Mouse (Mus musculus): ENCODE results near the gene Bglap2. TPM values are rescaled to one million over a fixed set of nuclear protein-coding genes. Genes with fewer than 3 reads are reported as not detected.

Gene Bglap2
- total and polyA plus RNA-seq, 3 experiments = not detected

DNA sequence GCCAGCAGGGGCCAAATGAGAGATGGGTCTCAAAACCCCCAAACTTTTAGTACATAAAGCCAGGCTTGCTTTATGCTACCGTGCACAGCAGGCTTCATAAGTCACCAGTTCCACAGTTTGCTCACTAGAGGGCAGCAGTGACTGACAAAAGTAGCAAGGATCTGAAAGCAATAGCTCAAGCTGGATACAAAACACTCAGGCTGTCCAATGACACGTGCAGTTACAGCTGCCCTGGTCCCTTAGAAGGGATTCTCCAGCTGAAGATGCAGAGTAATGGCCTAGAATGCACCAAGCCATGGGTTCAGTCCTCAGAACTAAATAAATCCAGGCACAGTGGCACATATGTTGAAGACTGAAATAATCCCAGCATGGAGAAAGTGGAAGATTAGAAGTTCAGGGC lies 28.6 kb upstream of the Bglap2 start:
- Histone ChIP-seq H3K4me3 (replicated peaks in 1 of 3; ENCODE audit: low read depth in 2 of 3, low read length in 2 of 3, poor library complexity in 1 of 3) (no peak overlapping the region), H3K27me3 (replicated peaks) (no peaks in the 10 kb centered on the region), H3K9ac (ENCODE audit: insufficient read depth, low read depth) (no peak overlapping the region), H3K9me3 (replicated peaks; ENCODE audit: low read length) (no peaks in the 10 kb centered on the region), H3K36me3 (replicated peaks in 1 of 2; ENCODE audit: control insufficient read depth in 1 of 2, insufficient read depth in 1 of 2, low read length in 1 of 2) (peaks cover 12 to 56% of the 10 kb centered on the region in 2 experiments), H3K27ac (ENCODE audit: insufficient read depth, low read depth) (no peak overlapping the region), H3K79me2 (replicated peaks; ENCODE audit: control insufficient read depth, extremely low read depth, insufficient read depth, poor library complexity, severe bottlenecking) (peaks cover 25% of the 10 kb centered on the region; the same call in 1 of the 2 replicates), H3K4me2 (ENCODE audit: insufficient read depth, low read depth, poor library complexity, severe bottlenecking) (no peak overlapping the region), H3K4me1 (ENCODE audit: control insufficient read depth in 1 of 2, insufficient read depth in 2 of 2) (peaks cover 8 to 49% of the 10 kb centered on the region in 2 experiments)
- dilution Hi-C loops (cut with MboI; ENCODE audit: extremely low pct_ligation_motif_present, extremely low pct_unique_long_range_greater_than_20kb, low sequenced_read_pairs) (no loop called here), in situ Hi-C loops (cut with MboI; ENCODE audit: low pct_ligation_motif_present, low pct_unique_long_range_greater_than_20kb, low sequenced_read_pairs) (loop anchor here (5.0 kb wide), 2 partner anchors 55 to 115 kb away; partner anchors contain the start of gene Sema4a)
- DNase-seq (ENCODE audit: extremely low read depth) = peak; percentile 87
- TF ChIP-seq KAT2A (IDR thresholded peaks at IDR 0.05; ENCODE audit: insufficient replicate concordance, low read length) (no peak), BHLHE40 (IDR thresholded peaks at IDR 0.05; ENCODE audit: low read depth, low read length) (peak; percentile 88), ZKSCAN1 (IDR thresholded peaks at IDR 0.05; ENCODE audit: borderline replicate concordance, low read depth, low read length) (no peak), MYC (IDR thresholded peaks at IDR 0.05; ENCODE audit: low read depth, low read length) (peak; percentile 89), MXI1 (IDR thresholded peaks at IDR 0.05; ENCODE audit: low read depth, low read length) (peak; percentile 82), RAD21 (IDR thresholded peaks at IDR 0.05; ENCODE audit: low read depth, low read length) (peak; percentile 97), CTCF (conservative IDR thresholded peaks at IDR 0.05 in 1 of 2, IDR thresholded peaks at IDR 0.05 in 1 of 2; ENCODE audit: low read depth in 2 of 2, low read length in 2 of 2) (peak; percentile 82 to 97), SIN3A (IDR thresholded peaks at IDR 0.05; ENCODE audit: low read length) (peak; percentile 51; the same call in 1 of the 2 replicates), SMC3 (IDR thresholded peaks at IDR 0.05; ENCODE audit: low read depth, low read length) (peak; percentile 88), ZC3H11A (IDR thresholded peaks at IDR 0.05; ENCODE audit: low read depth, low read length) (peak; percentile 28; the same call in 1 of the 2 replicates), MEF2A (IDR thresholded peaks at IDR 0.05; ENCODE audit: borderline replicate concordance, low read depth, low read length) (no peak), MAX (IDR thresholded peaks at IDR 0.05; ENCODE audit: low read length) (peak; percentile 85), JUN (IDR thresholded peaks at IDR 0.05; ENCODE audit: insufficient read depth, low read depth, low read length) (no peak)

DNA sequence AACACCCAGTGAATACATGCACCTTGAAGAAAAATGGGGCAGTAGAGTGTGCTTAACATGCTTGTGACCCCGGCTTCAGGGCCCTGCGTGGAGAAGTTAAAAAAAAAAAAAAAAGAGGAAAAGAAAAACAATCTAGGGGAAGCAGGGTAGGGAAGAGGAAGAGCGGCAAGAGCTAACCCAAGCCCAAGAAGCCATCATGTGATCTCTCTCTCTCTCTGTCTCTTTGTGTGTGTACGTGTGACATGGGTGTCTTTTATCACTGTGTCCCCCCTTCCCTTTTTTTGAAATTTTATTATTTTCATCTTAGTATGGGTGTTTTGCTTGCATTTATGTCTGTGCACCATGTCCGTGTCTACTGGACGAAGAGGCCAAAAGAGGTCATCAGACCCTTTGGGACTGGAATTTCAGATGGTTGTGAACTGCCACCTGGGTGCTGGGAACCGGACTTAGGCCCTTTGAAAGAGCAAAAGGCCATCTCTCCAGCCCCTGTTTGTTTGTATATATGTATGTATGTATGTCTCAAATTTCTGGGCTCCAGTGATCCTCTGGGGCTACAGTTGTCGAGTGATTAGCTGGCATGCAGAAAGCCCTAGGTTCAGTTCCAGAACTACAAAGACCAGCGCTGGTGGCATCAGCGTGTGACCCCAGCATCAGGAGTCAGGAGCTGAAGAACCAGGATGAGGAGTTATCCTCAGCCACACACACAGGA lies 25.2 kb upstream of the Bglap2 start:
- no peak for DNase-seq (ENCODE audit: extremely low read depth)
- dilution Hi-C loops (cut with MboI; ENCODE audit: extremely low pct_ligation_motif_present, extremely low pct_unique_long_range_greater_than_20kb, low sequenced_read_pairs) = no loop called here
- H3K36me3 ChIP-seq (replicated peaks in 1 of 2; ENCODE audit: control insufficient read depth in 1 of 2, insufficient read depth in 1 of 2, low read length in 1 of 2) = peaks cover 15 to 69% of the 10 kb centered on the region in 2 experiments

More for the DNA sequence above, 25.2 kb upstream of the Bglap2 start:
- Histone ChIP-seq H3K4me1 (ENCODE audit: control insufficient read depth in 1 of 2, insufficient read depth in 2 of 2) (peaks cover 7 to 37% of the 10 kb centered on the region in 2 experiments), H3K9ac (ENCODE audit: insufficient read depth, low read depth) (no peak overlapping the region), H3K79me2 (replicated peaks; ENCODE audit: control insufficient read depth, extremely low read depth, insufficient read depth, poor library complexity, severe bottlenecking) (peaks cover 18% of the 10 kb centered on the region; the same call in 1 of the 2 replicates), H3K4me3 (replicated peaks in 1 of 3; ENCODE audit: low read depth in 2 of 3, low read length in 2 of 3, poor library complexity in 1 of 3) (no peak overlapping the region), H3K4me2 (ENCODE audit: insufficient read depth, low read depth, poor library complexity, severe bottlenecking) (no peak overlapping the region), H3K27ac (ENCODE audit: insufficient read depth, low read depth) (no peak overlapping the region), H3K9me3 (replicated peaks; ENCODE audit: low read length) (peaks cover 2% of the 10 kb centered on the region), H3K27me3 (replicated peaks) (no peaks in the 10 kb centered on the region)
- in situ Hi-C loops (cut with MboI; ENCODE audit: low pct_ligation_motif_present, low pct_unique_long_range_greater_than_20kb, low sequenced_read_pairs) = no loop called here
- TF ChIP-seq SIN3A (IDR thresholded peaks at IDR 0.05; ENCODE audit: low read length) (no peak), ETS1 (conservative IDR thresholded peaks at IDR 0.05; ENCODE audit: low read depth, low read length) (no peak), TCF12 (IDR thresholded peaks at IDR 0.05; ENCODE audit: low read depth, low read length) (no peak), TBP (conservative IDR thresholded peaks at IDR 0.05; ENCODE audit: low read depth, low read length) (no peak), KAT2A (IDR thresholded peaks at IDR 0.05; ENCODE audit: insufficient replicate concordance, low read length) (no peak), NELFE (IDR thresholded peaks at IDR 0.05; ENCODE audit: low read depth, low read length) (no peak)
